Mouse (Mus musculus): ENCODE results near the gene 2210017I01Rik. TPM values are rescaled to one million over a fixed set of nuclear protein-coding genes. Genes with fewer than 3 reads are reported as not detected.

Gene 2210017I01Rik
- not detected in 2 replicates for polyA plus RNA-seq (2012; ENCODE audit: insufficient read depth, insufficient read length, missing spikeins)

GRCm38 (mm10) chr3:92607392-92607791 lies at the start of gene 2210017I01Rik:
Gene 2210017I01Rik, minus strand, starts transcription at chr3:92607492.
- Histone ChIP-seq H3K4me3 (ENCODE audit: insufficient read depth, low read length) (no peak within 1 kb of the TSS), H3K4me1 (ENCODE audit: control insufficient read depth, insufficient read depth, low read length) (no peaks in the 10 kb centered on the region), H3K27ac (ENCODE audit: insufficient read depth, low read depth, low read length) (no peak within 1 kb of the TSS)
- TF ChIP-seq POLR2A (IDR thresholded peaks at IDR 0.05; ENCODE audit: borderline replicate concordance, low read depth, low read length) (no peak), CTCF (IDR thresholded peaks at IDR 0.05; ENCODE audit: low read depth, low read length) (no peak)

GRCm38 (mm10) chr3:92656826-92657225 lies 49.5 kb upstream of the 2210017I01Rik start, which contains the start of gene Lce1b:
Gene Lce1b, minus strand, starts transcription at chr3:92656926.
- H3K27ac ChIP-seq (ENCODE audit: insufficient read depth, low read depth, low read length), result no peak within 1 kb of the TSS
- no peak within 1 kb of the TSS for H3K4me3 ChIP-seq (ENCODE audit: insufficient read depth, low read length)
- no peaks in the 10 kb centered on the region for H3K4me1 ChIP-seq (ENCODE audit: control insufficient read depth, insufficient read depth, low read length)
- TF ChIP-seq POLR2A (IDR thresholded peaks at IDR 0.05; ENCODE audit: borderline replicate concordance, low read depth, low read length), result no peak
- TF ChIP-seq CTCF (IDR thresholded peaks at IDR 0.05; ENCODE audit: low read depth, low read length), result no peak

- TF ChIP-seq POLR2A (IDR thresholded peaks at IDR 0.05; ENCODE audit: borderline replicate concordance, low read depth, low read length) (no peak), CTCF (IDR thresholded peaks at IDR 0.05; ENCODE audit: low read depth, low read length) (no peak)
- H3K4me3 ChIP-seq (ENCODE audit: insufficient read depth, low read length), result no peak within 1 kb of the TSS
- no peak within 1 kb of the TSS for H3K27ac ChIP-seq (ENCODE audit: insufficient read depth, low read depth, low read length)
- no peaks in the 10 kb centered on the region for H3K4me1 ChIP-seq (ENCODE audit: control insufficient read depth, insufficient read depth, low read length)
These were observed 40.9 kb upstream of the 2210017I01Rik start, which contains the start of gene Lce1a1 for GRCm38 (mm10) chr3:92648207-92648606. Gene Lce1a1, minus strand, starts transcription at chr3:92648307.

GRCm38 (mm10) chr3:92639854-92640253 lies 32.6 kb upstream of the 2210017I01Rik start:
- no peak overlapping the region for H3K27ac ChIP-seq (ENCODE audit: insufficient read depth, low read depth, low read length)
- H3K4me1 ChIP-seq (ENCODE audit: control insufficient read depth, insufficient read depth, low read length), result no peaks in the 10 kb centered on the region
- TF ChIP-seq POLR2A (IDR thresholded peaks at IDR 0.05; ENCODE audit: borderline replicate concordance, low read depth, low read length) (no peak), CTCF (IDR thresholded peaks at IDR 0.05; ENCODE audit: low read depth, low read length) (no peak)
- no peak overlapping the region for H3K4me3 ChIP-seq (ENCODE audit: insufficient read depth, low read length)

GRCm38 (mm10) chr3:92638653-92638991 lies 31.3 kb upstream of the 2210017I01Rik start:
- Histone ChIP-seq H3K4me1 (ENCODE audit: control insufficient read depth, insufficient read depth, low read length) (no peaks in the 10 kb centered on the region), H3K27ac (ENCODE audit: insufficient read depth, low read depth, low read length) (no peak overlapping the region), H3K4me3 (ENCODE audit: insufficient read depth, low read length) (no peak overlapping the region)
- TF ChIP-seq POLR2A (IDR thresholded peaks at IDR 0.05; ENCODE audit: borderline replicate concordance, low read depth, low read length), result no peak
- no peak for TF ChIP-seq CTCF (IDR thresholded peaks at IDR 0.05; ENCODE audit: low read depth, low read length)

GRCm38 (mm10) chr3:92637745-92638652 lies 30.7 kb upstream of the 2210017I01Rik start:
- no peaks in the 10 kb centered on the region for H3K4me1 ChIP-seq (ENCODE audit: control insufficient read depth, insufficient read depth, low read length)
- TF ChIP-seq CTCF (IDR thresholded peaks at IDR 0.05; ENCODE audit: low read depth, low read length), result no peak
- TF ChIP-seq POLR2A (IDR thresholded peaks at IDR 0.05; ENCODE audit: borderline replicate concordance, low read depth, low read length), result no peak
- no peak overlapping the region for H3K27ac ChIP-seq (ENCODE audit: insufficient read depth, low read depth, low read length)
- no peak overlapping the region for H3K4me3 ChIP-seq (ENCODE audit: insufficient read depth, low read length)

GRCm38 (mm10) chr3:92621560-92621959 lies 14.3 kb upstream of the 2210017I01Rik start, which contains the start of gene Lce6a:
Gene Lce6a, minus strand, starts transcription at chr3:92621660.
- H3K4me3 ChIP-seq (ENCODE audit: insufficient read depth, low read length), result no peak within 1 kb of the TSS
- TF ChIP-seq POLR2A (IDR thresholded peaks at IDR 0.05; ENCODE audit: borderline replicate concordance, low read depth, low read length), result no peak
- TF ChIP-seq CTCF (IDR thresholded peaks at IDR 0.05; ENCODE audit: low read depth, low read length), result no peak
- H3K27ac ChIP-seq (ENCODE audit: insufficient read depth, low read depth, low read length), result no peak within 1 kb of the TSS
- H3K4me1 ChIP-seq (ENCODE audit: control insufficient read depth, insufficient read depth, low read length), result no peaks in the 10 kb centered on the region

GRCm38 (mm10) chr3:92609804-92610203 lies 2.5 kb upstream of the 2210017I01Rik start:
- H3K4me1 ChIP-seq (ENCODE audit: control insufficient read depth, insufficient read depth, low read length), result no peaks in the 10 kb centered on the region
- no peak overlapping the region for H3K27ac ChIP-seq (ENCODE audit: insufficient read depth, low read depth, low read length)
- TF ChIP-seq POLR2A (IDR thresholded peaks at IDR 0.05; ENCODE audit: borderline replicate concordance, low read depth, low read length) (no peak), CTCF (IDR thresholded peaks at IDR 0.05; ENCODE audit: low read depth, low read length) (no peak)

GRCm38 (mm10) chr3:92602169-92602568 lies 5.1 kb downstream of the 2210017I01Rik start:
- Histone ChIP-seq H3K27ac (ENCODE audit: insufficient read depth, low read depth, low read length) (no peak overlapping the region), H3K4me1 (ENCODE audit: control insufficient read depth, insufficient read depth, low read length) (no peaks in the 10 kb centered on the region), H3K4me3 (ENCODE audit: insufficient read depth, low read length) (no peak overlapping the region)
- TF ChIP-seq POLR2A (IDR thresholded peaks at IDR 0.05; ENCODE audit: borderline replicate concordance, low read depth, low read length), result no peak
- TF ChIP-seq CTCF (IDR thresholded peaks at IDR 0.05; ENCODE audit: low read depth, low read length), result no peak

More at GRCm38 (mm10) chr3:92609804-92610203, 2.5 kb upstream of the 2210017I01Rik start:
- H3K4me3 ChIP-seq (ENCODE audit: insufficient read depth, low read length), result no peak overlapping the region

- no peaks in the 10 kb centered on the region for H3K4me1 ChIP-seq (ENCODE audit: control insufficient read depth, insufficient read depth, low read length)
- no peak overlapping the region for H3K4me3 ChIP-seq (ENCODE audit: insufficient read depth, low read length)
- H3K27ac ChIP-seq (ENCODE audit: insufficient read depth, low read depth, low read length), result no peak overlapping the region
- TF ChIP-seq CTCF (IDR thresholded peaks at IDR 0.05; ENCODE audit: low read depth, low read length) (no peak), POLR2A (IDR thresholded peaks at IDR 0.05; ENCODE audit: borderline replicate concordance, low read depth, low read length) (no peak)
These were observed 6.8 kb downstream of the 2210017I01Rik start for GRCm38 (mm10) chr3:92600456-92600855.

Data from bone marrow macrophage, adult 2 months (primary cell).